Mouse (Mus musculus): ENCODE data around the gene Homer3.

Homer3 gene

DNA sequence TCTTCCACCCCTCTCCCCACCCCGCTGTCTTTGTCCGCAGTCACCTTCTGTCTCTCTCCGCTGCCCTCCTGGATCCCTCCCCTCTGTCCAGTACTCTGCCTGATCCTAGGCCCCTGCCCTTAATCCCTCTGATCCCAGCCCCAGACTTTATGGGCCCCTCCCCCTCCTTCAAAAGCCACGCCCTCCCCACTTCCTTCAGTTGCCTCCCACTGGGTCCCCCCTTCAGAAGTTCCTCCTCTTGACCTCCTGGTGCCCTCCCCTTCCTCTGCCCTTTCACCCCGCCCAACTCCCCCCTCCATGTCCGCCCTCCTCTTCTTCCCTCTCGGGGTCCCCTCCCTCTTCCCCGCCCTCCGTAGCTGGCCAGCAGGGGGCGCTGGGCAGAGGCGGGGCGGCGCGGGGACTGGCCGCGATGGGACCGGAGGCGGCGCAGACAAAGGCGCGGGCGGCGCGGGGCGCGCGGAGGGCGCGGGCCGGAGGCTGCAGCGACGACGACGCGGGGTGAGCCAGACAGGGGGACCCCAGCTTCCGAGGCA is at the start of gene Homer3:
Homer3 (plus strand) TSS at position 225 of the 533 bp plus-strand sequence.
- peak; percentile 93 for DNase-seq (ENCODE audit: low read depth, low spot score)

DNA sequence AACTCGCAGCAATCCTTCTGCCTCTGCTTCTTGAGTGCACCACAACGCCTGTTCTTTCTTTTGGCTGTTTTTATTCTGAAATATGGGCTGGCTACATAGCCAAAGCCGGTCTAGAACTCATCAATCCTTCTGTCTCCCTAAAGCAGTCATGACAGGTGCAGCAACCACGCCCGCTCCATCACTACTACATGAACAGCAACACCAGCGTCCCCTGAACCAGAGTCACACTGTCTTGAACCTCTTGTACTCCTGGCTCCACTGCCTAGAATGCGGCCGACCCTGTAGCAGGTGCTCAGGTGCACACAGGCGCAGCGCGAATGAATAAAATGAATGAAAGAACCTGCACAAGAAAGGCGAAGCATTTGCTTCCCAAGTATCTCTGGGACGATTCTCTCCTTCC is 49.0 kb upstream of the Homer3 start:
- DNase-seq (ENCODE audit: low read depth, low spot score): no peak

DNA sequence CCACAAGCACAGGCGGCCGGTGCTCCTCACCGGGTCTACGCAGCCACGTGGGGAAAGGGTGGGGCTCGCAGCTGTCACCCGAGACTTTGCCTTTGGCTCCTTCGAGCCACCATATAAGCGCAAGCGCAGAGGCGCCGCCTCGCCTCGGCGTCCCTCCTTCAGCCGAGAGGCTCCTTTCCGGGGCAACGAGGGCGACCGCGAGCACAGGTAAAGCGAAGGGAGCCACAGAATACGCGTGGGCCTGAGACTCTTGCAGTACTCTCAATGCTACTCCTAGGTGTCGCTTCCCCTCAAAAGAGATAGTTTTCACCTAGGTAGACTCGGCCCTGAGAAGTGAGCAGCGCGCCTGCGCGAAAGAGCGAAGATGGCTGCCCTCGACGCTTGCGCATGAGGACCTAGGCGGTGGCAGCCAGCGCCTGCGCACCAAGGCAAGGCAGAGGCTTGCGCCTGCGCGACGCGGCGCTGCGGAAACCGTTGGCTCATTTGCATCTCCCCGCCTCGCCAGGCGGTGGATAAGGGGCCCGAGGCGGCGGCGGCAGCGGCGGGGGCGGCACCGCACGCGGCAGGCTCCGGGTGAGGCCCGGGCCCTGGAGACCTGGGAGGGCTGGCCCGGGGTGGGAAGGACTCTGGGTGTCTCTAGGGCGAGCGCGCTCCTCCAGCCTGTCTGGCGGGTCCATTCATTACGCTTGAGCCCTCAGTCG is 48.4 kb upstream of the Homer3 start, which contains the start of the genes Sugp2 and Armc6:
Sugp2 (plus strand) TSS at position 147 of the 701 bp plus-strand sequence.
Armc6 (minus strand) TSS at position 387 of the 701 bp plus-strand sequence.
- DNase-seq (ENCODE audit: low read depth, low spot score): peak; percentile 99

DNA sequence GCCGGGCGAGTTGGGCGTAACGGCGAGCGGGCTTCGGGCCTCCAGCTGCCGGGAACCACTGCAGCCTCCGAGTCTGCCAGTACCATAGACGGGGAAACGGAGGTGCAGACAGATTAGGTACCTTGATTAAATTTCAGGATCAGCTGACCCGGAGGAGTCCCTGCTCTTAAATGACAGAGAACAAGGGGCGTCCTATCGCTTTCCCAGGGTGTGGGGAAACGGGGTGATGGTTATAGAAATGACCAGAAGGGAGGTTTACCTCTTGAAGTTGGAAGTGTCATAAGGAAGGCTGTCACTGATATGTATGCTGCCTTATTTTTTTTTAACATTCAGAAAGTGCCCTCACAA is 47.9 kb upstream of the Homer3 start:
- DNase-seq (ENCODE audit: low read depth, low spot score): no peak

DNA sequence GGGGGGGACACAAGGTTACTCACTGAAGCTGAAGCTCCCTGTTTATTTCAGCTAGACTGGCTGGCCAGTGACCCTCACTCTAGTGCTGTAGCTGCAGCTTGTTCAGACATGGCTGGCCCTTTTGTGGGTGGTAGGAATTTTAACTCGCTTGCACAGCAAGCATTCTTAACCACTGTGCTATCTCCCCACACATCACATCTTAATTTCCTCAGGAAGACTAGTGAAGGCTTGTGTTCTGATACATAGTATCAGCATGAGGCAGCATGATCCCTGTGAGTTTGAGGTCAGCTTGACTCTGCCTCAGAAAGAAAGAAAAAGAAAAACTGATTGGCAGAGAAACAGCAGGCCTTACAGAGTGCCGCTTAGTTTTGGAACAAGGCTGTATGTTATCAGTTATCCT is 44.8 kb upstream of the Homer3 start:
- DNase-seq (ENCODE audit: low read depth, low spot score): no peak

DNA sequence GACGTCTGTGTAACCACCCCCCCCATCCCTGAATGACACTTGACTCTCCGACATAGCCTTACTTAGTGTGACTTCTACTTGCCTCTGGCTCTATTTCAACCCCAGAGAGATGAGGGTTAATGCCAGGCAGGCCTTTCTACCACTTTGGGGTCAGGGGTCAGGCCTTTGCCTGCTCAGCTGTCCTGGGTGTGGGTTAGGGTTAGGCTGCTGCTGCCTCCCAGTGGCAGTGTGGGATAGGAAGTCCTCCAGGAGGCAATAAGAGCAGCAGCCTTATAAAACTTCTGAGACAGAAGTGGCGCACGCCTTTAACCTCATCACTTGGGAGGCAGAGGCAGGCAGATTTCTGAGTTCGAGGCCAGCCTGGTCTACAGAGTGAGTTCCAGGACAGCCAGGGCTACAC is 42.0 kb upstream of the Homer3 start:
- DNase-seq (ENCODE audit: low read depth, low spot score): peak; percentile 31

DNA sequence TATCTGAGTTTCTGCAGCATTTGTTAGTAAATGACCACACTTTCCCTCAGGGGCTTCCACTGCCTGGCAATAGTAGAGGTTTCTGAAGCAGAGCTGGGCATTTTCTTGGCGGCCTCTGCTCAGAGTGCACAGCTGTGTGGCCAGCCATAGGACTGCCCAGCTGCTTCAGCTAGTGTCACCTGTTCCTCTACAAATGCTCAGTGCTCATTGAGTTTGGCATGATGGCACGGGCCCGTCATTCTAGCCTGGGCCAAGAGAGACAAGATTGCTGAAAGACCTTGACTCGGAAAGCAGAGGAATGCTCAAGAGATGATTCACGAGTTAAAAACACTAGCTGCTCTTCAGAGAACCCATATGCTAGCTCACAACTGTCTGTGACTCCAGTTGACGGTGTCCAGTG is 36.0 kb upstream of the Homer3 start:
- no peak for DNase-seq (ENCODE audit: low read depth, low spot score)

DNA sequence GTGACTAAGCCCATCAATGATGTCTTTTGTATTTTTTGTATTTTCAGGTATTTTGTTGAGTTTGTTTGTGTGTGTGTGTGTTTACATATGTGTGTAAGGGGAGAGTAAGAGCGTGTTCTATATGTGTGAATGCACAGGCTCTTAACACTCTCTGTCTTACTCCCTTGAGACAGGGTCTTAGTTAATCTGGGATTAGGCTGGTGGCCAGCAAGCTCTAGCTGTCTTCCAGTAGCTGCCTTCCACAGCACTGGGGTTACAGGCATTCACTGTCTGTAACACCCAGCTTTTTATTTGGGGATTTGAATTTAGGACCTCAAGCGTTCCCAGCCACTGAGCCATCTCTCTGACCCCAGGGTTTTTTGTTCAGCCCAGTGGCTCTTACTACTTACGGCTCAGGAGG is 34.8 kb upstream of the Homer3 start:
- no peak for DNase-seq (ENCODE audit: low read depth, low spot score)

DNA sequence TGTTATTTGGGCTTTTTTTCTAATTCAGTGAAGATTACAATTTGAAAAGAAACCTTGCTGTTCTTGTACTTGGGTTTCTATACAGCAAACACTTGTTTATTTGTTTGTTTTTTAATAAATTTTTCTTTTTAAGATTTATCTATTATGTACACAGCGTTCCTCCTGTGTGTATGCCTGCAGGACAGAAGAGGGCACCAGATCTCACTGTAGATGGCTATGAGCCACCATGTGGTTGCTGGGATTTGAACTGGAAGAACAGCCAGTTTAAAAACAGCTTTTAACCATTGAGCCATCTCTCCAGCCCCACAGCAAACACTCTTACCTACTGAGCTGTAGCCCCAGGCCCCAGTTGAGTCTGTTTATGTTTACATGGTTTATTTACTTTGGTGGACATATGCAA is 28.0 kb upstream of the Homer3 start:
- DNase-seq (ENCODE audit: low read depth, low spot score): no peak

DNA sequence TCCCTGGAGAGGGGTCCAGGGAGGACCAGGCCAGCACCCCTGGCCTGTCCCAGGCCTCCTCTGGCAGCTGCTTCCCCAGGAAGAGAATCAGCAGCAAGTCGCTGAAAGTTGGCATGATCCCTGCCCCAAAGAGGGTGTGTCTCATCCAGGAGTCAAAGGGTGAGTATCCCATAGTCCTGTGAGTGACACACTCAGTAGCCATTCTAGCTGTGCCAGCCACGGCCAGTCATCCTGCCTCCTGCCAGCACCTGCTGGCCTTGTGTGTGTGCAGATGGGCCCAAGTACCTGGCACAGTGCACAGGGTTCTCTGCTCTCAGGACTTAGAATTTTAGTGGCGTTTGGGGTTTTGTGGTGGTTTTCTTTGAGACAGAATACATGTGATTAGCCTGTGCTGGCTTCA is 25.2 kb upstream of the Homer3 start:
- no peak for DNase-seq (ENCODE audit: low read depth, low spot score)

DNA sequence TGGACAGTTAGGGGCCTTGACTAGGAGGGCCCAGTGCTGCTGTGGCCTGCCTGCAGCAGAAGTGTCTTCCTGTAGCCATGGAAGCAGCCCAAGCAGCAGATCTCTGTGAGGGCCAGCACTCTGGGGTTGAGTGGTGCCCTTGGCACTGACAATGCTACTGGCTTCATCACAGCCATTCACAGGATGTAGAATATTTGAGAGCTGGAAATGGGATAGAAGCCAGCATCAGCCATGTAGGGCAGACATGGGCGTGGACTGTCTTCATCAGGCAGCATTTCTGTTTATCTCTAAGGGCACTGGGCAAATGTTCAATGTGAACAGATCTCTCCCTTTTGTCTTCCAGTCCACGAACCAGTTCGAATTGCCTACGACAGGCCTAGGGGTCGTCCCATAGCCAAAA is 24.0 kb upstream of the Homer3 start:
- DNase-seq (ENCODE audit: low read depth, low spot score): no peak

DNA sequence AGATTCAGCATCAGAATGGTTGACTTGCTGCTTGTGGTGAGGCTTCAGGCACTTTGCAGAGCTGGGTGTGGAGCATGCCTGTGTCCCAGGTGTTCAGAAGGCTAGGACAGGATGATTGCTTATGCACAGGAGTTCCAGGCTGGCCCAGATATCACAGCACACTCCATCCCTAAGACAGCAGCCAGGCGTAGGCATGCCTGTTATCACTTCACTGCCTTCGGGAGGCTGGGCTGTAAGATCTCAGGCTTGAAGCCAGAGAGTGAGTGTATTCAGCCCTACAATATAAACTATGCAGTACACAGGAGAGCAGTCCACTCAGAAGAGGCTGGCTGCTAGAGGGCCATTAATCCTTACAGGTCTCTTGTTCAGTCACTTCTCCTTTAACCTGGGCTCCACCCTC is 23.6 kb upstream of the Homer3 start:
- no peak for DNase-seq (ENCODE audit: low read depth, low spot score)

DNA sequence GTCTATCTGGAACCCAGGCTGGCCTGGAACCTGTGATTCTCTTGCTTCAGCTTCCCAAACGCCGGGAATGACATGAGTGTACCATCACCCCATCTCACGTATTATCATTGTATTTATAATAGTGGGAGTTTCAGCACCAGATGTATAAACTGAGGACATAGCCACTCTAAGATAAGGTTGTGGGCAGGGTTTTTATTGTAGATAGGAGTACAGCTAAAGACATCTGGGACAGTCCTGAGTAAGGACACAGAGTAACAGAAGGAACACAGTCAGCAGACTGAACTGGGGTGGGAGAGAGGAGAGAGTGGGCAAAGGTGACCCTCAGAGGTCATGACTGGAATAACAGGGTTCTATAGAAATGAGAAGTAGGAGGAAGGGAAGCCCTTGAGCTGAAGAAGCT is 15.0 kb upstream of the Homer3 start:
- DNase-seq (ENCODE audit: low read depth, low spot score): no peak

DNA sequence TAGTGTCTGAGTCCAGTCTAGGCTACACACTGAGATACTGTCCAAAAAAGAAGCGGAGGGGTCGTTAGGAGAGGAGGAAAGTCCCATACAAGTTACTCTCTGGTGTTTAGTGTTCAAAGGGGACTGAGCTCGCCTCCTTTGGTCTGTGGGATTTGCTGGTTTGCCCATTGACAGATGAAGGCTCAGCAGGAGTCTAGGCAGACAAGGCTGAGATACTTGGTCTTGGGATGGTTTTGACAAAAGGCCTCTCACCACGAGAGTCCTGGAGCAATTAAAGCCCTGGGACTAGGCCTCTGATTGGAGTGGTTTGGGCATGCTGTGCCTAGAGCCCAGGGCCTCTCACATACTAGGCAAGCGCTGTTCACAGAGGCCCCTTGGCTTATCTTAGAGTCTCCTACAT is 14.3 kb upstream of the Homer3 start:
- DNase-seq (ENCODE audit: low read depth, low spot score): no peak

DNA sequence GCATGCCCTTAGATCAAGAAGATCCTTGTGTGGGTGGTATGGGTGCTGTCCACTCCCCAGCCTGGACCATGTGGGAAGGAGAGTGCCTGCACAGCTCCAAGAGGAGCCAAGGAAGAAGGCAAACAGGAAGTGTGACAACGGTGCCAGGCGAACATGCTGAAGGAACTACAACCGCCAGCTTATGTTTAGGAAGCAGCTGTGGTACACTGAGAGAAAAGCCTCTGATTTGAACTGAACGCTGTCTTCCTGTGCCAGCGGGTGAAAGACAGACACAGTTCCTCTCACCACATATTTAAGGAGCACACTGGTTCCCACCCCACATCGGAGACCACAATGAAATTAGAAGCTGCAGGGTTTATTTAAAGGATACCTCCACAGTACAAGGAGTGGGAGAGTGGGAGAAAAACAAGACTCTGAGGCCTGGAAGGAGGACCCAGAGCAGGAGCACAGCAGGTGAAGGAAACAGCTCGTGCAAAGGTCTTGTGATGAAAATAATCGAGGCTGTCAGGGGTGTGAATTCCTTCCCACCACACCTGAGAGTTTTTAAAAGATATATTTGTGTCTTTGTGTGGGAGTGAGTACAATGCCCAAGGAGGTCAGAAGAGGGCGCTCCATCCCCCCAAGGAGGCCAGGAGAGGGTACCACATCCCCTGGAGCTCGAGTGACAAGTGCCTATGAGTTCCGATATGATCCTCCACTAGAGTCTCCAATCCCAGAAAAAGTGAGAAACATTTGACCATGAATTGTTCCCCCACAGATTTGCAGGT is 13.6 kb upstream of the Homer3 start:
- DNase-seq (ENCODE audit: low read depth, low spot score): peak; percentile 16

DNA sequence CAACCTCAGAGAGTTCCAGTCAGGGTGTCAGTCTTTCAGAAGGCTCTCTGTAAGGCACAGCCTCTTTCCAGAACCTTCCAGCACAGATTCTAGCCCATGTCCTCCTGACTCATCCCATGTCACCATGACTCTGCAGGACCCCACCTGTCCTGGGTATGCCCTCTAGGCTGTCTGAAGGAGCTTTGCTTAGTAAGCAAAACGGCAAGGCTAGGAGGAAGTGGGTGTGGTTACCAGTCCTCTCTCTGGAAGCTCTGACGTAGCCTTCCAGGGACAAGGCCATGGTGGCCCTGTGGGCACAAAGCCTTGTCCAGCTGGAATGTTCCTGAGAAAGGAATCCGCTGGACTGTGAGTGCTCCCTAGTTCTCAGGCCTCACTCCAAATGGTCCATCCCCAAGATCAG is 9.7 kb upstream of the Homer3 start:
- no peak for DNase-seq (ENCODE audit: low read depth, low spot score)

DNA sequence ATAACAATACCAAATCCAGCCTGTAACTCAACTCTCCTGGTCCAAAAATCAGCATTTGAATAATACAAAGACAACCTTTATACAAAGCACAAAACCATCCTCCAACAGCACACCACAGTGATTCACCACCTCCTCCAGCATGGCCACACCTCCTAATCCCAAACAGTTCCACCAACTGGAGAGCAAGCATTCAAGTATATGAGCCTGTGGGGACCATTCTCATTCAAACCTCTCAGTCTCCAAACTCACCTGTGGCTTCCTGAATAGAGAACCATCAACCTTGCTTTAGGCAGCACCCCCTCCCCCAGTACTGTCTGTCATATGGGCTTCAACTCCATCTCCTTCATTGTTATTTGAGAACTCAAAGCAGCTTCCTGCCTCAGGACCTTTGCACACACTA is 8.3 kb upstream of the Homer3 start:
- DNase-seq (ENCODE audit: low read depth, low spot score): no peak

DNA sequence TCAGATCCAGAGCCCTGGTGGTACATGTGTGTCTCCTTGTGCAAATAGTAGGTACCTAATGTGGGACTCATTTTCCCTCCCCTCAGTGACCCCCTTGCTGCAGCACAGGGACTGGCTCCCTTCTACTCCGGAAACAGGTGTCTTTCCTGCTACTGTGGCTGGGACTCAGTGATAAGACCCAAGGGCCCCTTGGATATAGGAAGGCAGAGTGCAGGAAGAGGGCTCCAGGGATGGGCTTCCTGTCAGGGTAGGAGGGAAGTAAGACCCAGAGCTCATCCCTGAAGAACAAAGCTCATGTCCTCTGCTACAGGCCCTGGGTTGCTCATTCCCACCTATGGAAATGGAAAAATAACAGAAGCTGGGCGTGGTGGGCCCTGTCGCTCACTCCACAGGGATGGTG is 6.2 kb upstream of the Homer3 start:
- DNase-seq (ENCODE audit: low read depth, low spot score): no peak

DNA sequence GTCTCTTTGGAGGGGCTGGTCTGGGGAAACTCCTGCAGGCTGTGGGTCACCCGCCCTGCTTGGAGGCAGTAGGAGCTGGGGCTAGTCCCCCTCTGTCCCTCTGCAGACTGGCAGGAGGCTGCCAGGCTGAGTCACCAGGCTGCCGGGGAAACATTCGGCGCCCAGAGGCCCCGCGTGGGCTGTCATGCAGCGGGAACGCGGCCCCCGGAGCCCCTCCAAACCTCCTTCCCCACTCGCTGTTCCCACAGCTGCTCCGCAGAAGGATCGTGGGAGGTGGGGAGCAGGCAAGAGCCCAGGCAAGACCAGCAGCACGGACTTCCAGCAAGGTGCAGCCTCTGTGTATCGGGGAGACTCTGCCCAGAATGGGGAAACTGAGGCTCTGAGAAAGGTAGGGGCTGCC is 4.5 kb upstream of the Homer3 start:
- no peak for DNase-seq (ENCODE audit: low read depth, low spot score)

DNA sequence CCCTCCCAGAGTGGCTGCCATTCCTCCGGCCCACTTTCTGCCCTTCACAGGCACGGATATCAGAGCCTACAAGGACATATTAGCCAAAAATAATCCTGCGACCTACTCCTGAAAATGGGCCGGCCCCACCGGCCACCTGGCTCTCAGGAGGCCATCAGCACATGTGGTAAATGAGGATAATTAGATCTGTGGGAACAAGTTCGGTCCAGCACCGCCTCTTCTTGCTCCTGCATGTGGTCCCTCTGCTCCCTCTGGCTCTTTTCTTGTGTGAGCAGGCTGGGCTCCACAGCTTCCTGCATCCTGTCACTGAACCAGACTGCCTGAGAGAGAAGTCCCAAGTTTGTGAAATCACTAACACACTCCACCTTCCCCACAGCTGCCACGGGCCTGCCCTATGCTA is 3.4 kb upstream of the Homer3 start:
- DNase-seq (ENCODE audit: low read depth, low spot score): no peak

DNA sequence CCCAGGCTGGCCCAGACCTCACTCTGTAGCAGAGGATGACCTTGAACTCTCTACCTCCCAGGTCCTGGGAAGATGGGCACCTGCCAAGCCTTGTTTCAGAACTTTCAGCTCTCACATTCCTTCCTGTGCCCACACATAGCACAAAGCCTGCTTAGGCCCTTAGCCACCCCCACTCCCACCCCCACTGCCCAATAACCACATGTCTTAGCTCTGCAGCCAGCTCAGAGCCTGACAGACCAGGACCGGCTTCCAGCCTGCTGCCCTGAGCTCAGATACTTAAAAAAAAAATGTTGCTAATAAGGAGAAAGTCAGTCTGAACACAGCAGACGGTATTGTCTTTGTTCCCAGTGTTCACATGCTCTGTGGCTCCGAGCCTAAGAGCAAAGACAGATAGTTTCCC is 1.6 kb upstream of the Homer3 start:
- no peak for DNase-seq (ENCODE audit: low read depth, low spot score)

DNA sequence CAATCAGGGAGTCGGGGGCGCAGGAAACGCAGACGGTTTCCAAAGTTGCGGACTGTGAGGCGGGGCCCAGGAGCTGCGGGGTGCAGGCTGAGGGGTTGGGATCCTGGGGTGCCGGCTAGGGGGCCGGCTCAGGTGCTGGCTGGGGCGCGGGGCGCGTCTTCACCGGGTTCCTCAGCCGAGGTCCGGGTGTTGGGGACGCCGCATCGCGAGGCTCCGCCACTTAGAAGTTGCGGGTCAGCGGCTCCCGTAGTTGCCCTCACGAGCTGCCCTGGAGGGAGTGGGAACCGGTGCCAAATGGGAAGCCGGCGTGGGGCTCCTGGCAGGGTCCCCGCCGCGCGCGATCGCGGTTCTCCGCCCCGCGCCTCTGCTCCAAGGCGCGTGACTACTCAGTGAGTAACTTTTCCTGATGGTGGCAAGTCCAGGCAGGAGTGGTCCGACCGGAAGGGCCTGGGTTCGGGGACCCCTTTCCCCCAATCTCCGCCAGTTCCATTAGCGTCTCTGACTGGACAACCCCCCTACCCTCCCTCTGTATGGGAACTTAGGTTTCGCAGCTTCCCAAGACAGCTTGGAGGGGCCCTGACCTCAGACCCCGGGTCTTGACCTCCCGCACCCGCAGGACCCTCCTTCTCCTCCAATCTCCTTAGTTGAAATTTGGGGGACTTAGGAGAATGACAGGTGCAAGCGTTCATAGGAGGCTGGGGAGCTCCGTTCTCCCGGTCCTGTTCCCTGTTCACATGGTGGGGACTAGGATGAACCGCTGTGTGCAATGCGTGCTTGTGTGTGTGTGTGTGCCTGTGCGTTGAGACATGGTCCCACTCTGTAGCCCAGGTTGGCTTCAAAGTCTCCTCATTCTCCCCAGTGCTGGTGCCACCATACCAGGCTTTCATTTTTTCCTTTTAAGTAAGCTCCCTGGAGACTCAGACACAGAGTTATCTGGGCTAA is 780 bp downstream of the Homer3 start:
- no peak for DNase-seq (ENCODE audit: low read depth, low spot score)

All from A20 (cell line).